Mouse (Mus musculus): ENCODE results near the gene Kat6b. TPM values are rescaled to one million over a fixed set of nuclear protein-coding genes. Genes with fewer than 3 reads are reported as not detected.
A peak's percentile ranks its signal among the peaks of the same experiment; 100 is the strongest.
"Not testable (repeated sequence)": the region's sequence is repeated elsewhere in the genome, so short reads cannot be mapped to it uniquely, and the experiment has no call there.

Gene Kat6b
- total RNA-seq, 2 experiments from 2014 or later, result 6.3 to 12.7 TPM

DNA sequence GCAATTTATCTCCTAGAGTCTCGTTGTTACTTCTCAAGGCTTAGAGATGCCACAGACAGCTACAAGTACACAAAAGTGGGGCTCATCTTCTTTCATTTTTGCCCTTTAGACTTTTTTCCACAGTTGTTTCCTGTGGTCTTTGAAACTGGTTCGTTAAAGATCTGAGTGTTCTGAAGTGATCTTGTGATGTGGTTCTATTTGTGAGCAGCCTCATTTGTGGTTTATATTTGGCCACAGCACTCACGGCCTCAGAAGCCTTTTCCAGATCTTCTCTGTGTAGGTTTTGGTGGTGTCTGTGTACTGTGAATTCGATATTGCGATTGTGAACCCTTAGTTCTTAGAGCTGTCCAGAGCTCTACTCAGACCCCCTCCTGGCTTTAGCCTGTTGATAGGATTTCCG, 155.3 kb downstream of the Kat6b start:
- ATAC-seq (replicated peaks; ENCODE audit: poor library complexity, severe bottlenecking), result no peak

DNA sequence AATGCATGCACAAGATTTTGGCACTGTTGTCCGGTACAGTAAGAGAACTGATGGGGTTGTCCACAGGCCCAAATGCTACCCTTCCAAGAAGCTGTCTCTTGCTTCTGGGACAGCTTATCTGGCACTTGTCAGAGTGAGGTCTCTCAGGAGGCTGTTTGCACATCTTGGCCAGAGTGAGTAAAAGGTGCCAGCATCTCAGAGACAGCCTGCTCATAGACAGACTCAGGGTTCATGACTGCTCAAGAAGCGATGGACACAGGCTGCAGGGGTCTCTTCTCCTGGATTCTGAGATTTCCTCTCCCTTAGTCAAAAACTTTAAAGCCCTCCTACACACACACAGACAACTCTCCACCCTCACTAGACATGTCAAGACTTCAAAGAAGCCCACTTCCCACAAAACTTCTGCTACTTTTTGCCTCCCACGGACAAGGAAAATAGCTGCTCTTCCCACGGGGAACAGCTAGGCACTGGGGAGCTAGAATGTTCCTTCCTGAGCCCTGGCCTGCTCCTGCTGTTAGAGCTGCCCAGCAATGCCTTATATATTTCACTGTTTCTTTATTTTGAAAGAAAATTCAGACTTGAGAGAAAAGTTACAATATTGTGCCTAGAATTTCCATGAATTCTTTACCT, 159.7 kb downstream of the Kat6b start:
- no peak for ATAC-seq (replicated peaks; ENCODE audit: poor library complexity, severe bottlenecking)

DNA sequence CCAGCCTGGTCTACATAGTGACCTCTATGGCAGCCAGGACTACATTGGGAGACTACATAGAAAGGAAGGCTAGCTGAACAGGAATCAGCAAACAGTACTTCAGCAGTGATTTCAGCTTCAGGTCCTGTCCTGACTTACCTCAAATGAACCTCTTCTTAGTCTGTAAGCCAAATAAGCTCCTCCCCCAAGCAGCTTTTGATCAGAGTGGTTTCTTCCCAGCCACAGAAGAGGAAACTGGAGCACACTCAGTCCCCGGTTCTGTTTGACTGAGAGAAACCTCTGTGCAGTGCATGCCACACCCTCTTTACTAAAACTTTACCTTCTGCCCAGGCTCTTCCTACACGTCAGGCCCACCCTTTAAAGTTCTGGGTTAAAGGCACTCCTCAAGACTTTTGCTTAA, 172.6 kb downstream of the Kat6b start:
- ATAC-seq (replicated peaks; ENCODE audit: poor library complexity, severe bottlenecking), result peak; percentile 93

DNA sequence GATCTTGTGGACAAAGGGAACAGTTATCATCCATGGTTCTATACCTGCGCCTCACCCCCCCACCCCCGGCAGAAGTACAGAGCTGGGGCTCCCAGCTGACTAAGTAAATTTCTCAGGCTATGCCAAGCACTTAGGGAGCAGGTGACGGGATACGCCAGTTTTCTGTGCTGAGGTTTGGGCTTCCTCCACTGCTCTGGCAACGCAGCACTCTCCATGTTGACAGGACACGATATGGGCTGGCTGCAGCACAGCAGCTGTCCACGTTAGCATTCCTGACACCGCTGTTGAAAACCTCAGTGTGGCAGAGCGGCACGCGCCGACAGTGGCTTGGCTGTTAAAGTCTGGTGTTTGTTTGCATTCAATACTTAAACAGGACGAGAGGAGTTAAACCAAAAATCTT, 177.9 kb downstream of the Kat6b start:
- ATAC-seq (replicated peaks; ENCODE audit: poor library complexity, severe bottlenecking), result no peak

DNA sequence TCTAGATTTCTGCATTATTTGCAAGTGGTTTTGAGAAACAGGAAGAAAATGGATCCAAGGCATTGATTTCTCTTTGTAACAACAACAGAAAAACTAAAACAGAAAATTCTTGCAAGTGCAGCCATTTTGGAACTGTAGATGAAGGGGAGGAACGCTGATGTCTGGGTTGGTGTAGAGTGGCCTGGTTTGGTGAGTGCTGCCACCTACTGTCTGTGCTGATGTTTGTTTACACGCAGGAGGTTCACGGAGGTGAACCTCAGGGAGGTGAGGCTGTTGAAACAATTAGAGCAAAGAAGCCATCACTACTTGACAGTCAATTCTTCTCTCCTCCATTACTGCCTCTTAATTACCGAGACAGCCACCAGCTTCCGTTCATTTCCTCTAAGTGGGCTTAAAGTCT, 178.4 kb downstream of the Kat6b start:
- ATAC-seq (replicated peaks; ENCODE audit: poor library complexity, severe bottlenecking), result peak; percentile 84

DNA sequence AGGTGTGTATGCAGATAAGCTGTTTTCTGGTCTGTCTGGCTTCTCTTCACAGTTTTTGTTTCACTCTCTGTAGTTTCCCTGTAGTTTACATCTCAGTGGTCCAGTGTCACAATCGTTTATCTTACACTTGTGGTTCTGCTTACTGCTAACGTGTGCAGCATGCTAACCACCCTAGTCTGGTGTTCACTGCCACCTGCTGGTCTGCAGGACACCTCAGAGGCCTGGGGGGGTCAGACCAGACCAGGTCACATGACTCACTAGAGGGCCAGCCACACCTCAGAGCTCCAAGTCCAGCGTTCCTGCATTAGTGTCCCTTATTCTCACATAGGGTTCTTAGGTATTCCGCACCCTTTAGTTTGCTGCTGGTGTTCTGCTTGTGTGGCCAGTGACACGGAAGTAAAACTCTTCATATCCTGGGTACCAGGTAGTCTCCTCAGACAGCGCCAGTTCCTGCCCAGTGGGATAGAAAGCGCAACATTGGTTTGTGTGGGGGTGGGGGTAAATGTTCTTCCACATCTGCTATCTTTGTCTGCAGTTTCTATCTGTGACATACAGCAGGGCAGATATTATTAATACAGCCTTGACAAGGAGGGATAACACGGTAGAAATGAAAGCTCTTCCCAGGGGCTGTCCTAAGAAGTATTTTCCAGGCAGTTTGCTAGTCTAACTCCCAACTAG, 181.4 kb downstream of the Kat6b start:
- peak; percentile 49 for ATAC-seq (replicated peaks; ENCODE audit: poor library complexity, severe bottlenecking)

DNA sequence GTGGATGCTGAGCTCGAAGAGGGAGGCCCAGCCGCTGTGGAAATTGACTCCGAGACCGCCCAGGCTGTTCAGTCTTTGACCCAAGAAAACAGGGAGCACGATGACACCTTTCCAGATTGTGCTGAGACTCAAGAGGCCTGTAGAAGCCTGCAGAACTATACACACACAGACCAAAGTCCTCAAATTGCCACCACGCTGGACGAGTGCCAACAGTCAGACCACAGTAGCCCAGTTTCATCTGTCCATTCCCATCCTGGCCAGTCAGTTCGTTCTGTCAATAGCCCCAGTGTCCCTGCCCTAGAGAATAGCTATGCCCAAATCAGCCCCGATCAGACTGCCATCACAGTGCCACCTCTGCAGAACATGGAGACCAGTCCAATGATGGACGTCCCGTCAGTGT, 188.0 kb downstream of the Kat6b start:
- ATAC-seq (replicated peaks; ENCODE audit: poor library complexity, severe bottlenecking), result no peak

DNA sequence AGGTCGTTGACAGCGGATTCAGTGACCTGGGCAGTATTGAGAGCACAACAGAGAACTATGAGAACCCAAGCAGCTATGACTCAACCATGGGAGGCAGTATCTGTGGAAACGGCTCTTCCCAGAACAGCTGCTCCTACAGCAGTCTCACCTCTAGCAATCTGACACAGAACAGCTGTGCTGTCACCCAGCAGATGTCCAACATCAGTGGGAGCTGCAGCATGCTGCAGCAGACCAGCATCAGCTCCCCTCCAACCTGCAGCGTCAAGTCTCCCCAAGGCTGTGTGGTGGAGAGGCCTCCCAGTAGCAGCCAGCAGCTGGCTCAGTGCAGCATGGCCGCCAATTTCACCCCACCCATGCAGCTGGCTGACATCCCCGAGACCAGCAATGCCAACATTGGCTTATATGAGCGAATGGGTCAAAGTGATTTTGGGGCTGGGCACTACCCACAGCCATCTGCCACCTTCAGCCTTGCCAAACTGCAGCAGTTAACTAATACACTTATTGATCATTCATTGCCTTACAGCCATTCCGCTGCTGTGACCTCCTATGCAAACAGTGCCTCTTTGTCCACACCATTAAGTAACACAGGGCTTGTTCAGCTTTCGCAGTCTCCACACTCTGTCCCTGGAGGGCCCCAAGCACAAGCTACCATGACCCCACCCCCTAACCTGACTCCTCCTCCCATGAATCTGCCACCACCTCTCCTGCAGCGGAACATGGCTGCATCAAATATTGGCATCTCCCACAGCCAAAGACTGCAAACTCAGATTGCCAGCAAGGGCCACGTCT, 188.6 kb downstream of the Kat6b start:
- ATAC-seq (replicated peaks; ENCODE audit: poor library complexity, severe bottlenecking), result no peak

DNA sequence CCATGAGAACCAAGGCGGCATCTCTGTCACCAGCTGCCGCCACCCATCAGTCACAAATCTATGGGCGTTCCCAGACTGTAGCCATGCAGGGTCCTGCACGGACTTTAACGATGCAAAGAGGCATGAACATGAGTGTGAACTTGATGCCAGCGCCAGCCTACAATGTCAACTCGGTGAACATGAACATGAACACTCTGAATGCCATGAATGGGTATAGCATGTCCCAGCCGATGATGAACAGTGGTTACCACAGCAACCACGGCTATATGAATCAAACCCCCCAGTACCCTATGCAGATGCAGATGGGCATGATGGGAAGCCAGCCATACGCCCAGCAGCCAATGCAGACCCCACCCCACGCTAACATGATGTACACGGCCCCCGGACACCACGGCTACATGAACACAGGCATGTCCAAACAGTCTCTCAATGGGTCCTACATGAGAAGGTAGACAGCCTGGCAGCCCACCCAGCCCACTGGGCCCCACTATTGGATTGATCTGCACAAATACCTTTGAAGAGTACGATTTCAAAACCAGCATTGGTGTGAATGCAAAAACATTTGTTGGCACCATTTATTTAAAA, 189.3 kb downstream of the Kat6b start:
- ATAC-seq (replicated peaks; ENCODE audit: poor library complexity, severe bottlenecking), result not testable (repeated sequence)

DNA sequence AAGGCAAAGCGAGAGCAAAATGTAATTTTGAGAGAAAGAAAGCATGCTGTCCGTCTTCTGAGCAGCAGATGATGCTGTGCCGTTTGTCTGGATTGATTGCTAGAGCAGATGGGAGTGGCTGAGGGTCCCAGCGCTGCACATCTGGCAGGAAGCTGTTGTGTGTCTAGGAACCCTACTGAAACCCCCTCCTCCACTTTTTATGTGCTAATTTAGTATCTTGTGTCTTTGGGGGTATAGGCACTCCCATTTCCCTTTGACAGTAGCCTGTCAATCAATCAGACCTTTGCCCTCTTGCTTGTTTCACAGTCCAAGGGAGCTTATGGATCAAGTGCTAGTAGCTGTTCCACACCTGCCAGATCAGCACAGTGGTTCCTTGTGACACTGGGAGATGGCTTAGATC, 191.9 kb downstream of the Kat6b start:
- ATAC-seq (replicated peaks; ENCODE audit: poor library complexity, severe bottlenecking), result no peak

DNA sequence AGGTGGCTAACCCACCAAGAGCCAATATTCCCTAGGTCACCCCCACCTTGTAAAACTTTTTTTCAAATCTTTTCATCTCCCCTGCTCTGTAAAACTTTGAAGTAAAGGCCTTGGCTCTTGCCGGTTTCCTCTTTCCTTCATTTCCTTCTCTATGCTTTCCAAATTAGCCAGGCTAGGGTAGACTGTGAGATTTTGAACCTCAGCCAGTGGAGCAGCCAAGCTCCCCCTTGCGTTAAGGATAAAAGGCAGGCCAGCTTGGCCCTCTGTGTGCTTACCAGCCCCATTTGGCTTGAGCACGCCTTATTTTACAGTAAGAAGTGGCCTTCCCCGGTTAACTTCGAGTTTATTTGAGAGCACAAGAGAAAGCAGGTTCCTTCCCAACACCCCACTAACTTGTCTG, 193.2 kb downstream of the Kat6b start:
- no peak for ATAC-seq (replicated peaks; ENCODE audit: poor library complexity, severe bottlenecking)

DNA sequence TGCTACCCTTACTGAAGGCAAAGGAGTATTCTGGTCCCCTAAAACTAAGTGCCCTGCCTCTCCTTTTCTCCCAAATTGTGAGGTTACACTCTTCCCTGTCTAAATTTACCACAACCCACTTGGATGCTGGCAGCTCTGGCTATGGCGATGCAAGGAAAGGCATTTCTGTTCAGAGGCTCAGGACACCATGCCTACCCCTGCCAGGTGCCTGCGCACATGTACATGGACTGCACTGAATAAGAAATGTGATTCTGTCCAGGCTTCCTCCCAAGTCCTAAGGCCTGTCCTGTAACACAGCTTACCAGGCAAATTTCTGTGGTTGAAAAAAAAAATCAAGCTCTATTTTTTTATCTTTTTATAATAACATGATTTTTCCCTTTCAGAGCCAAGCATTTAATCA, 195.0 kb downstream of the Kat6b start:
- ATAC-seq (replicated peaks; ENCODE audit: poor library complexity, severe bottlenecking), result no peak

DNA sequence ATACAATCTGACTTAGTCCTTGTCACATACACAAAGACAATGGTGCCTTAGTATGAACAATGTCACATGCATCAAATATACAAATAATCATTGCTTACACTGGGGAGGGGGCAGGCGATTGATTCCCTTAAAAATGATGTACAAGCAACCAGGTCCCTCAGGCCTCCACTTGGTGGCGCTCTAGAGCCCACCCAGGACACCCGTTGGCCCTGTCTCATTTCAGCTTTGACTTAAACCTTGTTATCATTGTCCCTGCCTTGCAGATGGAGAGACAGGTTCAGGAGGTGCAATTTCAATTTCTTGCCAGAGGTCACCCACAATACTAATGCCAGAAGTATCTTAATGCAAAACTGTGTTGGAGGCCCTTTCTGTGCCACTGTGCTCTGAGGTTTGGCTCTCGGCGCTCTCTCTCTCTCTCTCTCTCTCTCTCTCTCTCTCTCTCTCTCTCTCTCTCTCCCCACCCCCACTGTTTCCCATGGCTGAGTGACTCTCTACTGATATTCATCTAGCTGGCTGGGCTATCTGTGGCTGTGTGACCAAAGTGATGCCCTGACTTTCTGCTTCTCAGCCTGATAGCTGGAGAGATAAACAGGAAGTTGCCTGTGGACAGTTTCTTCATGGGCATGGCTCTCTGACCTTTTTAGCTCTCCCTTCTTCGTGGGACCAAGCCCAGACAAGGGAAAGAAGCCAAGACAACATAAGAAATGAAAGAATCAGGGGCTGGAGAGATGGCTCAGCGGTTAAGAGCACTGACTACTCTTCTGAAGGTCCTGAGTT, 197.5 kb downstream of the Kat6b start:
- ATAC-seq (replicated peaks; ENCODE audit: poor library complexity, severe bottlenecking), result peak; percentile 33

DNA sequence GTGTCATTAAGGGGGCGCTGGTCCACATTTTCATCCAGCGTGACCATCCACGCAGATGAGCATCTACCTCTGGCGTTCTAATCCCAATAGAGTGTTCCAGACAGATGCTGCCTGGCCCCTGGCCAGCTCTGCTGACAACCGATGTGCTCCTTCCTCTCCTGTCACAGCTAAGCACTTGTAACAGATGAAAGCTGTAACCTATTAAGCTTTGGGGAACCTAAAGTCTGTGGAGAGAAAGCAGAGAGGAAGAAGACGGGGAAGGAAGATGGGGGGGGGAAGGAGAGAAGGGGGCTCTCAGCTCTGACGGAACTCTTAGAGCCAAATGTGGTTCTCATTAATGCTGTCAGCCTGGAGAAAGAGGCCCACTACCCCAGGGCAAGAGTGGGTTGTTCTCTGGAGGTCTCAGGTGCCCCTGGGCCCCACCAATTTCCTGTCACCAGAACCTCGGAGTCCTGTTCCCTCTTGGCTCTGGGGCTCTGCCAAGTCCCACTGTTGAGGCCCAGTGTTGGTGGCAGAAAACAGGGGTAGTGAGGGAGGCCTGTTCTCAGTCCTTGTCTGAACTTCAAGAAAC, 198.5 kb downstream of the Kat6b start:
- ATAC-seq (replicated peaks; ENCODE audit: poor library complexity, severe bottlenecking), result peak; percentile 40

DNA sequence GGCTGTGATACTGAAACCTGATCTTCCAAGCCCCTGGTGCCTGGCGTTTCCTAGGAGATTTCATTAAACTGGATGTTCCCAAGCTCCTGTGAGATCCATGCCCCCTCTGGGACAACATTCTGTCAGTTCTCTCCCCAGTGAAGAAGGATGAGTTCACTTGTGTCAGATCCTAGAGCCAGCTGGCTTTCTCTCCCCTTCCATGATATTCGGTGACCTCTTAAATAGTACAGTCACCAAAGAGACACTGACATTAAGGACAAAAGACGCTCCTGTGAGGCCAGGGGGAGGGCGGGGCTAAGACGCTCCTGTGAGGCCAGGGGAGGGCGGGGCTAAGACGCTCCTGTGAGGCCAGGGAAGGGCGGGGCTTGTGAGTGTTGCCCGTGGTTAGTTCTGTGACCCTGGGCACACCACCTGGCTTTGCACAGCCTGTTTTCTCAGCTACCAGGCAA, 201.5 kb downstream of the Kat6b start:
- ATAC-seq (replicated peaks; ENCODE audit: poor library complexity, severe bottlenecking), result peak; percentile 89

DNA sequence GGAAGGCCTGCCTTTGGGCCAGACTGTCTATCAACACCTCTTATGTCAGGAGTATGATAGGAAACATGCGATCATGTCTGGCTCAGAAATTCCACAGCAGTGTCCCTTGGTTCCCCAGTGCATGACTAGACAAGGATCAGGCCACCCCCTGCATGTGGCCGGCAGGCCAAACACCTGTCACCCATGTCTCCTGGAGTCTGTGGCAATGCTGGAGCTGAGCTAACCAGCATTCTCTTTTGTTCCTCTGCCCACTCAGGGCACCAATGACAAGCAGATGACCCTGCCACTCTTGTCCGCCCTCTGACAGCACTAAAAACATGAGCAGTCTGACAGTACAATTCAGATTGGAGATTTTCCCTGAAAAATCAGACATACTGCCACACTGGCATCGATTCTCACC, 202.6 kb downstream of the Kat6b start:
- ATAC-seq (replicated peaks; ENCODE audit: poor library complexity, severe bottlenecking), result no peak

DNA sequence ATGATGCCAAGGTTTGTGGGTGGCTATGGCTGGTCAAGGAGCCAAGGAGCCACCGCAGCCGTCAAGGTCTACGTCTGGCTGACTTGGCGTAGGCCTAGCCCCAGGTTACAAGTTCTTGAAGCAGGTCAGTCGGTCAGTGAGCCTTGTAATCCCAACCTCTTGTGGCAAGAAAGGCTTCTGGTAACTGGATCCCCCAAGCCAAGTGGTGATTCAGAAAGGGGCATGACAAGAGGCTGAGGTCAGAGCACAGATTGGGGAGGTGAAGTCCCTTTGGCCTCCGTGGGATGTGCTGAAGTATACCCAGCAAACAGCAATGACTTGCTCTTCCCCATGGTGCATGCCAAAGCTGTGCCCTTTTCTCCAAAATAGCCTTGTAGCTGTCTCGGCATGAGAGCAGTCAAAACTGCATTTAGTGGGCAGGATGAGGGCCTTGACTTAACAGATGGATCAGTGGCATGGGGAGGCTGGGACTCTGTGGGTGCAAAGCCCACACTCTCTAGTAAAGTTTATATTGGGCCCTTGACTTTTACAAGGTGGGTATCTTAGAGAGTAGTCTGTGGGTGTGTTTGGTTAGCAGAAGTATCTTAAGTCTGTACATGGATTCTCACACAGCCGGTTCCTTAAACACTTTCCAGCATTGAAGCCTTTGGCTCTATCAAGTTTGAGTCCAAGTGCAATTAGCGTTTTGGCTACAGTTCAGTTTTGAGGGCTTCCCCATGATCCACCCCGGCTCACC, 204.3 kb downstream of the Kat6b start:
- no peak for ATAC-seq (replicated peaks; ENCODE audit: poor library complexity, severe bottlenecking)

DNA sequence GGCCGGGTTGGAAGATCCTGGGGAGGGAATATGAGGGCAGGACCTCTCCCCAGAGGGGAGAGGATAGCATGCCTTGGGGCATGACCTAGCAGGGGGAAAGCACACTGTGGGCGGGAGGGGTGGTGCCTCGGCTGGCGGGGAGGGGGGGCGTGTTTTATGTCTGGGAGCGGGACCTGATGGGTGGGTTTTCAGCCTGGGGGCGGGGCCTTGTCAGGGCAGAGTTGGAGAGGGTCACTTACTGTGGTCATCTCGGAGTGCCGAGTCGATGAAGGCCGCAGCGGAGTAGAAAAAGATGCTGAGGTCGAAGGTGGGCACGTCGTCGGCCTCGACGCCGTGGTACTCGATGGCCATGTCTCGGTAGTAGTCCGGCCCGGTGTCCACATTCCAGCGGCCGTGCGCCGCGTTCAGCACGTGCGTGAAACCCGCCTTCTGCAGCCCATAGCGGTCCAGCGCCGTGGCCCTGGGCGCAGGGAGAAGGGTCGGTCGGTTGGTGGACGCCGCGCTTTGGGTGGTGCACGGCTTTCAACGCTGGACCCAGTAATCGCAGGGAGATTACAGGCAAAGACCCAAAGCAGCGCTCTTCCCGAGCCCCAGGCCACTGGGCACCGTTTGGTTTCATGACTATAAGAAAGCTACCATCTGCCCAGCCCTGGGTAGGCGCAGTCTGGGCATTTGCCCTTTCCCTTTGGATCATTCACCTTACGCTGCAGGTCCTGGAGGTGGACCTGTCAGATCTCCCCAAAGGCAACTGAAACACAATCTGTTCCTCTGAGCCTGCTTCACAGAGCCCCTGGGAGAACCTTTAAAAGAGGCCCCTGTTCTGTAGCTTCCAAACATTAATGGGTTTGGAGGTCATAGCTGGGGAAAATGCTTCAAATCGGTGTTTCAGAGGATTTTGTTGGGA, 205.4 kb downstream of the Kat6b start:
- no peak for ATAC-seq (replicated peaks; ENCODE audit: poor library complexity, severe bottlenecking)
